Mouse (Mus musculus) ES-E14 (cell line): ENCODE measurements around the gene Kmt2b. TPM values are rescaled to one million over a fixed set of nuclear protein-coding genes. Genes with fewer than 3 reads are reported as not detected.

Experiments
- DNase-seq: peaks from one replicate; pipeline ENCODE4 v3.0.0-alpha.2; 2013; ENCODE audit warnings: low read depth, low spot score
- H3K27ac ChIP-seq: 2 replicates; pipeline ENCODE4 v1.5.1; 2012; ENCODE audit warnings: low read depth, mild to moderate bottlenecking, low read length, moderate library complexity, mixed read lengths; ENCODE audit not compliant: poor library complexity, insufficient read depth, severe bottlenecking
- H3K36me3 ChIP-seq: 2 replicates; pipeline ENCODE4 v1.6.1; 2012; ENCODE audit warnings: mild to moderate bottlenecking, low read length, moderate library complexity, mixed read lengths; ENCODE audit not compliant: control insufficient read depth, poor library complexity, insufficient read depth, severe bottlenecking
- H3K4me1 ChIP-seq, 2 experiments: fragments of 150-350 bp in 1 of 2; sonication (generic) in 1 of 2; 2 replicates each; pipeline ENCODE4 v1.6.1; 2012; ENCODE audit warnings: low read length in 2 of 2, mild to moderate bottlenecking in 1 of 2, mixed read lengths in 1 of 2; ENCODE audit not compliant: control insufficient read depth in 2 of 2, insufficient read depth in 2 of 2, poor library complexity in 1 of 2
- H3K4me3 ChIP-seq, 2 experiments: fragments of 150-350 bp in 1 of 2; sonication (generic) in 1 of 2; 2 replicates each; pipeline ENCODE4 v1.5.1; 2012; ENCODE audit warnings: low read length in 2 of 2, low read depth in 1 of 2, mild to moderate bottlenecking in 1 of 2, mixed read lengths in 1 of 2; ENCODE audit not compliant: insufficient read depth in 1 of 2, poor library complexity in 1 of 2, severe bottlenecking in 1 of 2
- H3K9ac ChIP-seq: 2 replicates; pipeline ENCODE4 v1.6.1; 2012; ENCODE audit warnings: low read depth, mild to moderate bottlenecking, low read length, mixed read lengths; ENCODE audit not compliant: poor library complexity, insufficient read depth, severe bottlenecking
- H3K9me3 ChIP-seq: fragments of 150-350 bp; sonication (generic); 2 replicates; pipeline ENCODE4 v1.6.1; 2012; ENCODE audit warnings: low read depth, mild to moderate bottlenecking, low read length; ENCODE audit not compliant: control insufficient read depth, insufficient read depth
- CHD2 ChIP-seq: IDR thresholded peaks from 2 replicates; pipeline ENCODE4 v1.6.1; 2014; ENCODE audit warnings: mild to moderate bottlenecking, low read depth, low read length, inconsistent platforms
- HCFC1 ChIP-seq: IDR thresholded peaks from 2 replicates; pipeline ENCODE4 v1.6.1; 2012; ENCODE audit warnings: low read length, inconsistent platforms, borderline replicate concordance; ENCODE audit not compliant: insufficient read depth
- MAFK ChIP-seq: IDR thresholded peaks from 2 replicates; pipeline ENCODE4 v1.6.1; 2014; ENCODE audit warnings: mild to moderate bottlenecking, low read depth, low read length, inconsistent platforms; ENCODE audit not compliant: insufficient read depth
- ZC3H11A ChIP-seq: IDR thresholded peaks from 2 replicates; pipeline ENCODE4 v1.6.1; 2012; ENCODE audit warnings: low read depth, mild to moderate bottlenecking, inconsistent platforms, low read length, borderline replicate concordance
- ZNF384 ChIP-seq: IDR thresholded peaks from 2 replicates; pipeline ENCODE4 v1.6.1; 2012; ENCODE audit warnings: low read depth, low read length, inconsistent platforms
- in situ Hi-C, 2 experiments: fragments of 600-800 bp; cut with MboI; formaldehyde crosslinking; loops; one replicate each; pipeline ENCODE4 v1.15.1; 2025; ENCODE audit warnings: low sequenced_read_pairs in 2 of 2, inconsistent platforms in 1 of 2; ENCODE audit not compliant: unreplicated experiment in 2 of 2
- total RNA-seq: library from RNA; depleted of rRNA; stranded (reverse); fragments of 300-350 nt; gene quantifications from 2 replicates; pipeline ENCODE4 v1.2.3, GENCODE M21; 2012

Gene Kmt2b
- total RNA-seq, 1 experiment = 73.7 TPM

DNA sequence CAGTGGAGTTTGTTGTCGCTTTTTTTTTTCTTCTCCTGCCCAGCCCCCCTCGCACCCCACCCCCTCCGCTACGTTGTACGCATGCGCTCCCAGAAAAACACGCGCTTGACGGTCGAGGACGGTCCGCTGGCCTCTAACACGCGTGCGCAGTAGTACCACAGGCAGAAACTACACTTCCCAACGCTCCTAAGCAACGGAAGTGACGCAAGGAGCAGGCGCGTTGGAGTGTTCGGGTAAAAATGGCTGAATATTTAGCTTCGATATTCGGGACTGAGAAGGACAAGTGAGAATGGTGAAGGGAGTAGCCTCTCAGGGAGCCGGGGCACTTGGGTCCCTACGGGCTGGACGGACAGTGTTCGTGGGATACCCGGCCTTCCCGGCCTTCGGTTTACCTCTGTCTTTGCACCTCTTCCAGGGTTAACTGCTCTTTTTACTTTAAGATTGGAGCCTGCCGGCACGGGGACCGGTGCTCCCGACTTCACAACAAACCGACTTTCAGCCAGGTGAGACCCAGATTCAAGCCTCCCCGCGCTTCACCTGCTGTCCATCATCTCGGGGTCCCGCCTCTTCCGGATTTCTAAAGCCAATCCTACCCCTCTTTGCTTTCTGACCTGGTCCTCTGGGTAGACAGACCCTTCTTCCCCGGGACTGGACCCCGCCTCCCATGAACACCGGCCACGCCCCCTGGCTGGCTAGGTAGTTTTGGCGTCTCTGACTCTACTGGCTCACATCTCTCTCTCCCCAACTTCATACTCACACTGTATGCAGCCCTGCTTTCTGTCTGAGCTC, 25.2 kb downstream of the Kmt2b start, which contains the start of the genes U2af1l4, Gm49396 and Psenen:
Gene U2af1l4, plus strand, starts transcription at position 185 of the 789 bp plus-strand sequence.
Gene Gm49396, plus strand, starts transcription at position 228 of the 789 bp plus-strand sequence.
Gene Psenen, minus strand, starts transcription at position 511 of the 789 bp plus-strand sequence.
- Histone ChIP-seq H3K9ac (peak within 1 kb of the TSS; percentile 99), H3K4me1 (peaks cover 4 to 22% of the 10 kb centered on the region in 2 experiments; a peak in 2 of 4 replicates), H3K4me3 (peak within 1 kb of the TSS; percentile 97 to 99), H3K9me3 (no peaks in the 10 kb centered on the region), H3K36me3 (peaks cover 5% of the 10 kb centered on the region), H3K27ac (peak within 1 kb of the TSS; percentile 99)
- DNase-seq = peak; percentile 95
- in situ Hi-C loops = no loop called here
- peak; percentile 82 for TF ChIP-seq ZNF384
- TF ChIP-seq CHD2 = no peak
- peak; percentile 95 for TF ChIP-seq HCFC1

DNA sequence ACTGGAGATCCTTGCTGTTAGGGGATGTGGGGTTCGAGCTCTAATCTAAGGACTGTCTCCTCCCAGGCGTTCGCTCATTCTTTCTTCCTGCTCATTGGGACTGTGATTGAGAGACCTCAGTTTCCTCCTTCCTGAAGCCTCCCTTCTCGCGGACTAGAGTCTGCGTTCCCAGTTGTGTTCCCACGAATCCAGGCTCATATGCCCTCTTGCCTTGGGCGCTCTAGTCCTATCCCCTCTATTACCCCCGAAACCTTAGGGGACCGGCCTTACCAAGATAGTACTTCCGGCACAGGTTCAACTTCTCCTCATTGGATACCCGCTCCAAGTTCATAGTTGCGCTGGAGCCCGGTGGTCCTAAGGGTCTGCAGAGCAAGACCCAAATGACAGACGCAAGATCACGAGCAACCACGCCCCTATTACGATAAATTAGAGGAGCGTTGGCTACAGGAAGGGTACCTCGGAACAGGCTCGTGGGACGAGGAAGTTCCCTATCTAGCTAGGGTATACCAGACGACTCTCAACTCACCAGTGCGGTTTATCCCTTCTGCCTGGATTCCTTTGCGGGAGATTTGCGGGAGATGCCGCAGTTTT, 25.9 kb downstream of the Kmt2b start:
- no peak for DNase-seq
- H3K4me3 ChIP-seq = peak overlapping the region; percentile 97 to 99

GRCm38 (mm10) chr7:30560296-30560695, 28.2 kb downstream of the Kmt2b start:
- no peak for DNase-seq
- in situ Hi-C loops = no loop called here
- Histone ChIP-seq H3K9me3 (no peaks in the 10 kb centered on the region), H3K4me3 (0 out of 4 replicates have a peak overlapping the region, but pooled peaks of 1 of the 2 experiments have one; percentile 96), H3K4me1 (peaks cover 4 to 13% of the 10 kb centered on the region in 2 experiments; a peak in 2 of 4 replicates), H3K36me3 (peaks cover 15% of the 10 kb centered on the region), H3K9ac (no peak overlapping the region; the same call in 1 of the 2 replicates), H3K27ac (no peak overlapping the region)
- no peak for TF ChIP-seq CHD2
- no peak for TF ChIP-seq HCFC1
- no peak for TF ChIP-seq ZC3H11A

More for the DNA sequence above, 25.9 kb downstream of the Kmt2b start:
- in situ Hi-C loops = no loop called here
- Histone ChIP-seq H3K36me3 (peaks cover 2% of the 10 kb centered on the region; the same call in 1 of the 2 replicates), H3K27ac (peak overlapping the region; percentile 32; the same call in 1 of the 2 replicates), H3K9ac (peak overlapping the region; percentile 88), H3K4me1 (peaks cover 4 to 26% of the 10 kb centered on the region in 2 experiments; a peak in 2 of 4 replicates), H3K9me3 (no peaks in the 10 kb centered on the region)
- TF ChIP-seq ZC3H11A (no peak), HCFC1 (no peak), CHD2 (no peak), MAFK (no peak), ZNF384 (no peak)

DNA sequence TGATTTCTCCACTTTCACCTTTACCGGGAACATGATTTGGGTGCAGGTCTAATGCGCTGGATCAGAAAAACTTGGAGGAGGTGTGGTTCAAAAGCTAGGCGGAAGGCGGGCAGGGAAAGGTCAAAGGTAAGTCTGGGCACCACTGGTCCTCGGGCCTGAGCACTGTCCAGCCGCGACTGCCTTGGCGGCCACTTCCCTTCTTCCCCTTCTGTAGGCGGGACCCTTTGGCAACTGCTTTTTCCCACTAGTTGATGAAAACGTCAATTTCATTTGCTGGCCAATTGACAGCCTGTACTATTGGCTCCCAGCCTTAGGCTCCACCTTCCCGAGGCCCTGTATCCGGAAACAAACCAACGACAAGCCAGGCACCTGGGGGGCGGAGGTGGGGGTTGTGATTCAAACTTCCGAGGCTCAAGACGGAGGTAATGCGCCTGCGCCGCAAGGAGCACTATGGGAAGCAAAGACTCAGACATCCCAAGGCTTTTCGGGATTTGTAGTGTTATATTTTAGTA, 29.0 kb downstream of the Kmt2b start, which contains the start of gene Lin37:
Gene Lin37, minus strand, starts transcription at position 396 of the 512 bp plus-strand sequence.
- Histone ChIP-seq H3K27ac (no peak within 1 kb of the TSS), H3K4me3 (peak within 1 kb of the TSS; percentile 79 to 96), H3K36me3 (peaks cover 18% of the 10 kb centered on the region), H3K9me3 (no peaks in the 10 kb centered on the region), H3K4me1 (peaks cover 4 to 13% of the 10 kb centered on the region in 2 experiments; a peak in 2 of 4 replicates), H3K9ac (peak within 1 kb of the TSS; percentile 77)
- peak; percentile 96 for DNase-seq
- peak; percentile 48; the same call in 1 of the 2 replicates for TF ChIP-seq CHD2
- TF ChIP-seq HCFC1 = peak; percentile 84
- 0 out of 2 replicates have a peak, but pooled peaks have one; percentile 4 for TF ChIP-seq ZNF384
- TF ChIP-seq ZC3H11A = no peak
- no peak for TF ChIP-seq MAFK
- in situ Hi-C loops = no loop called here
